Mouse (Mus musculus): ENCODE data around the gene Snrpd2.

DNA sequence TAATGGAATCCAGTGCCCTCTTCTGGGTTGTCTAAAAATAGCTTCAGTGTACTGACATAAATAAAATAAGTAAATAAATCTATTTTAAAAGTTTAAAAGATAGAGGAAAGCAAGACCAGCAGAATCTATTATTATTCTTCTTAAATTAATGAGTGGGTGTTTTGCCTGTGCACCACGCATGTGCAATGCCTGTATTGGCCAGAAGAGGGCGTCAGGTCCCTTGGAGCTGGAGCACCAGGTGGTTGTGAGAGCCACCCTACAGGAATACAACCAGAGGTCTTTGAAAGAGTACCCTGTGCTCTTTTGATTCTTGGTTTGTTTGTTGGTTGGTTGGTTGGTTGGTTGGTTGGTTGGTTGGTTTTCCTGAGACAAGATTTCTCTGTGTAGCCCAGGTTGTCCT lies 48.5 kb downstream of the Snrpd2 start:
- peak; percentile 63; the same call in 1 of the 2 replicates for TF ChIP-seq CTCF (IDR thresholded peaks at IDR 0.05; ENCODE audit: borderline replicate concordance, control insufficient read depth, extremely low read depth, insufficient read depth, low read length, poor library complexity)
- no peak for TF ChIP-seq POLR2A (IDR thresholded peaks at IDR 0.05; ENCODE audit: control insufficient read depth, extremely low read depth, insufficient read depth, low read length, poor library complexity)
